Mouse (Mus musculus) liver, embryonic 11.5 days (tissue): ENCODE measurements at regions not wholly inside any gene's neighbourhood (a gene's known extent, or its start where the extent isn't known, plus 50 kb on each side); places are given as distances from the start of the nearest gene placed in this dataset.

Experiments
- ATAC-seq: fragments of 200-750 bp; cut with Nextera tagmentation; replicated peaks from 2 replicates; pipeline ENCODE4 v1.8.0; 2017; ENCODE audit warnings: moderate number of reproducible peaks, mild to moderate bottlenecking, moderate TSS enrichment, moderate library complexity; ENCODE audit not compliant: low FRiP score
- DNase-seq: peaks from one replicate; pipeline ENCODE4 v3.0.0-alpha.2; 2017; ENCODE audit warnings: low spot score
- H3K27ac ChIP-seq: fragments of 300-500 bp; sonication (generic); 2 replicates; pipeline ENCODE4 v1.5.1; 2014; ENCODE audit warnings: mild to moderate bottlenecking, low read depth, low read length, control low read depth
- H3K27me3 ChIP-seq: fragments of 300-500 bp; sonication (generic); replicated peaks from 2 replicates; pipeline ENCODE4 v1.6.1; 2014; ENCODE audit warnings: low read length, mixed read lengths; ENCODE audit not compliant: control insufficient read depth, insufficient read depth
- H3K36me3 ChIP-seq: fragments of 300-500 bp; sonication (generic); 2 replicates; pipeline ENCODE4 v1.6.1; 2014; ENCODE audit warnings: mild to moderate bottlenecking, low read length, moderate library complexity, mixed read lengths; ENCODE audit not compliant: control insufficient read depth, insufficient read depth
- H3K4me1 ChIP-seq: fragments of 300-500 bp; sonication (generic); replicated peaks from 2 replicates; pipeline ENCODE4 v1.6.1; 2014; ENCODE audit warnings: low read length, mixed read lengths; ENCODE audit not compliant: control insufficient read depth, insufficient read depth
- H3K4me2 ChIP-seq: fragments of 300-500 bp; sonication (generic); 2 replicates; pipeline ENCODE4 v1.6.1; 2014; ENCODE audit warnings: mild to moderate bottlenecking, control low read depth, moderate library complexity
- H3K4me3 ChIP-seq: fragments of 300-500 bp; sonication (generic); 2 replicates; pipeline ENCODE4 v1.5.1; 2014; ENCODE audit warnings: low read depth, low read length, control low read depth
- H3K9ac ChIP-seq: fragments of 300-500 bp; sonication (generic); 2 replicates; pipeline ENCODE4 v1.6.1; 2014; ENCODE audit warnings: low read depth, low read length, control low read depth
- H3K9me3 ChIP-seq: fragments of 300-500 bp; sonication (generic); 2 replicates; pipeline ENCODE4 v1.6.1; 2016; ENCODE audit warnings: low read length, inconsistent platforms, mixed read lengths; ENCODE audit not compliant: control insufficient read depth
- whole genome bisulfite sequencing: fragments of 180-500 bp; shearing (Covaris S2); extraction: QIAGEN DNeasy Blood & Tissue Kit; methylation state at CpG from one replicate; pipeline ENCODE4 v1.1.7; 2014; 5-methylcytosine and 5-hydroxymethylcytosine counted together

DNA sequence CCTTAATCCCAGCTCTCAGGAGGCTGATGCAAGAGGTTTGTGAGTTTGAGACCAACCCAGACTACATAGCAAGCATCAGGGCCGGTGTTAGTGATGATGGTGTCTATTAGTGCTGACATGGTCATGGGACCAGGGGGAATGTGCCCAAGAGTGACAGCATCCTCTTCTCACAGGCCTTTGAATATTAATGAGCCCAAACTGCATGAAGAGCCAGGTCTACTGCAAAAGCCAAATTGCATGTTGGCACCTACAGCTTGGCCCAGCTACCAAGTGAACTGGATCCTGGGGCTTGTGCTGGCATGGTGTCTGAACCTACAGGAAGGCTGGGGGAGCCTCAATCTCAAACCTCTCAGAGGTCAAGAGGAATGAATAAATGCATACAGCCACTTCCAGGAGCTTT, 70.0 kb downstream of the 4930426L09Rik start:
- Histone ChIP-seq H3K36me3 (no peaks in the 10 kb centered on the region), H3K27ac (no peak overlapping the region), H3K9me3 (no peaks in the 10 kb centered on the region), H3K4me2 (no peak overlapping the region), H3K4me3 (no peak overlapping the region), H3K9ac (no peak overlapping the region), H3K27me3 (no peaks in the 10 kb centered on the region), H3K4me1 (no peaks in the 10 kb centered on the region; the same call in 1 of the 2 replicates)
- DNase-seq = no peak
- WGBS = 91% methylated on average over 1 of the region's 1 CpGs
- no peak for ATAC-seq

GRCm38 (mm10) chr2:19083816-19084215, 85.7 kb downstream of the 4930426L09Rik start:
- WGBS = 84% methylated on average over 3 of the region's 3 CpGs
- no peaks in the 10 kb centered on the region for H3K36me3 ChIP-seq
- H3K4me3 ChIP-seq = no peak overlapping the region
- no peak overlapping the region for H3K27ac ChIP-seq
- peaks cover 3% of the 10 kb centered on the region; the same call in 1 of the 2 replicates for H3K4me1 ChIP-seq
- no peaks in the 10 kb centered on the region for H3K9me3 ChIP-seq
- no peak overlapping the region for H3K4me2 ChIP-seq
- ATAC-seq (no peak), DNase-seq (no peak)
- H3K9ac ChIP-seq = no peak overlapping the region
- H3K27me3 ChIP-seq = no peaks in the 10 kb centered on the region

DNA sequence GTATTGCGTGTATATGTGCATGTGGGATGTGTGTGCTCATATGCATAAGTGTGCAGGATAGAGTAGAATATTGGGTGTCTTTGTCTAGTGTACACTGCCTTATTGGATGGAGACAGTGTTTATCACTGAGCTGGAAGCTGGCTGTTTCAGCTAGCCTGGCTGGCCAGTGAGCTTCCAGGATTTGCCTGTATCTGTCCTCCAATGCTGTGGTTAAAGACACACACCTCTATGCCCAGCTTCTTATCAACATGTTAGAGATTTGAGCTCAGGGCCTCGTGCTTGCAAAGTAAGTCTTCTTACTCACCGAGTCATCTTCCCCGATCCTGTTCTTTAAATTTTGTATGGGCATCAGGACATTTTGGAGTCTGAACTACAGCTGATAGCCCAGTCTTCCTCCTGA, 87.0 kb downstream of the 4930426L09Rik start:
- Histone ChIP-seq H3K27ac (no peak overlapping the region), H3K36me3 (no peaks in the 10 kb centered on the region), H3K9me3 (no peaks in the 10 kb centered on the region), H3K4me2 (no peak overlapping the region), H3K27me3 (no peaks in the 10 kb centered on the region), H3K4me3 (no peak overlapping the region), H3K4me1 (peaks cover 3% of the 10 kb centered on the region; the same call in 1 of the 2 replicates), H3K9ac (no peak overlapping the region)
- WGBS = 42% methylated on average over 4 of the region's 4 CpGs
- ATAC-seq (no peak), DNase-seq (no peak)

GRCm38 (mm10) chr2:19086167-19086566, 88.0 kb downstream of the 4930426L09Rik start:
- WGBS = 58% methylated on average over 2 of the region's 2 CpGs
- H3K9me3 ChIP-seq = no peaks in the 10 kb centered on the region
- DNase-seq = no peak

GRCm38 (mm10) chr2:19086621-19087020, 88.5 kb downstream of the 4930426L09Rik start:
- no peak overlapping the region for H3K9ac ChIP-seq
- H3K9me3 ChIP-seq = no peaks in the 10 kb centered on the region
- 81% methylated on average over 6 of the region's 6 CpGs for WGBS
- H3K4me3 ChIP-seq = no peak overlapping the region
- DNase-seq (no peak), ATAC-seq (no peak)
- no peak overlapping the region for H3K4me2 ChIP-seq
- no peaks in the 10 kb centered on the region for H3K36me3 ChIP-seq
- no peaks in the 10 kb centered on the region for H3K27me3 ChIP-seq
- peaks cover 3% of the 10 kb centered on the region; the same call in 1 of the 2 replicates for H3K4me1 ChIP-seq
- H3K27ac ChIP-seq = no peak overlapping the region

More at GRCm38 (mm10) chr2:19086167-19086566, 88.0 kb downstream of the 4930426L09Rik start:
- Histone ChIP-seq H3K27ac (no peak overlapping the region), H3K4me1 (peaks cover 3% of the 10 kb centered on the region; the same call in 1 of the 2 replicates), H3K36me3 (no peaks in the 10 kb centered on the region), H3K9ac (no peak overlapping the region), H3K27me3 (no peaks in the 10 kb centered on the region), H3K4me2 (no peak overlapping the region), H3K4me3 (no peak overlapping the region)
- ATAC-seq = no peak

- Histone ChIP-seq H3K27ac (no peak overlapping the region), H3K27me3 (no peaks in the 10 kb centered on the region), H3K4me2 (no peak overlapping the region), H3K4me1 (no peaks in the 10 kb centered on the region), H3K9ac (no peak overlapping the region), H3K4me3 (no peak overlapping the region), H3K9me3 (no peaks in the 10 kb centered on the region), H3K36me3 (no peaks in the 10 kb centered on the region)
- DNase-seq = no peak
- WGBS = 67% methylated on average over 2 of the region's 2 CpGs
- peak; percentile 72 for ATAC-seq
Measured at GRCm38 (mm10) chr2:19099384-19099783, 99.7 kb upstream of the Armc3 start.

DNA sequence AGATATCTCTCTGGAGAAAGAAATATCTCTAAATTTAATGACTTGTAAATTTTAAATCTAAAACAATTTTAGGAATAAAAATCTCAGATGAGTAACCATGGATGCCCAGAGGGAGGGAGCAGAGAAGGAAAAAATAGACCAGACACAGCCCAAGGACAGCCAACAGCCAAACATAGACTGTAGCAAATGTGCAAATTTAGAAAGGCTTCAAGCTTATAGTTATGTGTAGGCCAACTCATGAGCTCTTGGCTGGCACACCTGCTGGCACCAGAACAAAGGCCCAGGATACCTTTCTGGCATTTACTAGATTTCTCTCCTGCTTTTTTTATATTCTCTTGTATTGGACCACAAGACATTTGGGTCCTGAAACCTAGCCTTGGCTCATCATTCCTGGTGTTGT, 90.3 kb upstream of the Armc3 start:
- Histone ChIP-seq H3K9ac (no peak overlapping the region), H3K9me3 (no peaks in the 10 kb centered on the region), H3K27ac (no peak overlapping the region), H3K4me2 (no peak overlapping the region), H3K4me3 (no peak overlapping the region), H3K27me3 (no peaks in the 10 kb centered on the region), H3K36me3 (no peaks in the 10 kb centered on the region), H3K4me1 (no peaks in the 10 kb centered on the region)
- no peak for DNase-seq
- ATAC-seq = no peak

- Histone ChIP-seq H3K4me3 (no peak overlapping the region), H3K4me2 (no peak overlapping the region), H3K36me3 (no peaks in the 10 kb centered on the region), H3K27ac (no peak overlapping the region), H3K4me1 (no peaks in the 10 kb centered on the region), H3K9ac (no peak overlapping the region), H3K27me3 (no peaks in the 10 kb centered on the region), H3K9me3 (no peaks in the 10 kb centered on the region)
- WGBS = 70% methylated on average over 1 of the region's 1 CpGs
- DNase-seq (no peak), ATAC-seq (no peak)
Measured at GRCm38 (mm10) chr2:19119871-19120270, 79.2 kb upstream of the Armc3 start.

DNA sequence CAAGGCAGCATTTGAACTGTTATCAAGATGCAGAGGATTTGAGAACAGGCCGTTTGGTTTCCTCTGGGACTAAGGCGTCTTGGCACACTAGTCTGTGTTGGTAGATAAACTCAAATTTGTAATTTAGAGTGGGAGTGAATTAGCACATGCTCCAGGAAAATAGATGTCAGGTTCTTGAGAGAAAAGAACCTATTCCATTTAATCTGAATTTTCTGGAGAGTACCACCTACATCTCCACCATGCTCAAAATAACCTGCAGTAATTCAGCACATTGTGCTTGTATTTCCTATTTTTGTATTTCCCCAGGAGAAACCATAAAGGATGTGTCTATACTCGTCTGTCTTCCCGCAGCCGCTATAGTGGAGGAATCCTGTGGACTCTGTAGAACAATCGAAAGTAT, 66.2 kb upstream of the Armc3 start:
- H3K9ac ChIP-seq = no peak overlapping the region
- H3K4me2 ChIP-seq = no peak overlapping the region
- no peaks in the 10 kb centered on the region for H3K9me3 ChIP-seq
- no peaks in the 10 kb centered on the region for H3K27me3 ChIP-seq
- H3K36me3 ChIP-seq = no peaks in the 10 kb centered on the region
- H3K27ac ChIP-seq = no peak overlapping the region
- ATAC-seq = no peak
- H3K4me3 ChIP-seq = no peak overlapping the region
- no peaks in the 10 kb centered on the region for H3K4me1 ChIP-seq
- DNase-seq = no peak
- 75% methylated on average over 6 of the region's 6 CpGs for WGBS
